Mouse (Mus musculus) ES-E14 (cell line): ENCODE data around the gene Becn1. TPM values are rescaled to one million over a fixed set of nuclear protein-coding genes. Genes with fewer than 3 reads are reported as not detected.

Experiments
- DNase-seq: peaks from one replicate; pipeline ENCODE4 v3.0.0-alpha.2; 2013; ENCODE audit warnings: low read depth, low spot score
- H3K27ac ChIP-seq: 2 replicates; pipeline ENCODE4 v1.5.1; 2012; ENCODE audit warnings: low read depth, mild to moderate bottlenecking, low read length, moderate library complexity, mixed read lengths; ENCODE audit not compliant: poor library complexity, insufficient read depth, severe bottlenecking
- H3K36me3 ChIP-seq: 2 replicates; pipeline ENCODE4 v1.6.1; 2012; ENCODE audit warnings: mild to moderate bottlenecking, low read length, moderate library complexity, mixed read lengths; ENCODE audit not compliant: control insufficient read depth, poor library complexity, insufficient read depth, severe bottlenecking
- H3K4me1 ChIP-seq, 2 experiments: fragments of 150-350 bp in 1 of 2; sonication (generic) in 1 of 2; 2 replicates each; pipeline ENCODE4 v1.6.1; 2012; ENCODE audit warnings: low read length in 2 of 2, mild to moderate bottlenecking in 1 of 2, mixed read lengths in 1 of 2; ENCODE audit not compliant: control insufficient read depth in 2 of 2, insufficient read depth in 2 of 2, poor library complexity in 1 of 2
- H3K4me3 ChIP-seq, 2 experiments: fragments of 150-350 bp in 1 of 2; sonication (generic) in 1 of 2; 2 replicates each; pipeline ENCODE4 v1.5.1; 2012; ENCODE audit warnings: low read length in 2 of 2, low read depth in 1 of 2, mild to moderate bottlenecking in 1 of 2, mixed read lengths in 1 of 2; ENCODE audit not compliant: insufficient read depth in 1 of 2, poor library complexity in 1 of 2, severe bottlenecking in 1 of 2
- H3K9ac ChIP-seq: 2 replicates; pipeline ENCODE4 v1.6.1; 2012; ENCODE audit warnings: low read depth, mild to moderate bottlenecking, low read length, mixed read lengths; ENCODE audit not compliant: poor library complexity, insufficient read depth, severe bottlenecking
- H3K9me3 ChIP-seq: fragments of 150-350 bp; sonication (generic); 2 replicates; pipeline ENCODE4 v1.6.1; 2012; ENCODE audit warnings: low read depth, mild to moderate bottlenecking, low read length; ENCODE audit not compliant: control insufficient read depth, insufficient read depth
- CHD2 ChIP-seq: IDR thresholded peaks from 2 replicates; pipeline ENCODE4 v1.6.1; 2014; ENCODE audit warnings: mild to moderate bottlenecking, low read depth, low read length, inconsistent platforms
- HCFC1 ChIP-seq: IDR thresholded peaks from 2 replicates; pipeline ENCODE4 v1.6.1; 2012; ENCODE audit warnings: low read length, inconsistent platforms, borderline replicate concordance; ENCODE audit not compliant: insufficient read depth
- MAFK ChIP-seq: IDR thresholded peaks from 2 replicates; pipeline ENCODE4 v1.6.1; 2014; ENCODE audit warnings: mild to moderate bottlenecking, low read depth, low read length, inconsistent platforms; ENCODE audit not compliant: insufficient read depth
- ZC3H11A ChIP-seq: IDR thresholded peaks from 2 replicates; pipeline ENCODE4 v1.6.1; 2012; ENCODE audit warnings: low read depth, mild to moderate bottlenecking, inconsistent platforms, low read length, borderline replicate concordance
- ZNF384 ChIP-seq: IDR thresholded peaks from 2 replicates; pipeline ENCODE4 v1.6.1; 2012; ENCODE audit warnings: low read depth, low read length, inconsistent platforms
- in situ Hi-C, 2 experiments: fragments of 600-800 bp; cut with MboI; formaldehyde crosslinking; loops; one replicate each; pipeline ENCODE4 v1.15.1; 2025; ENCODE audit warnings: low sequenced_read_pairs in 2 of 2, inconsistent platforms in 1 of 2; ENCODE audit not compliant: unreplicated experiment in 2 of 2
- total RNA-seq: library from RNA; depleted of rRNA; stranded (reverse); fragments of 300-350 nt; gene quantifications from 2 replicates; pipeline ENCODE4 v1.2.3, GENCODE M21; 2012

Gene Becn1
- total RNA-seq, 1 experiment, result 89.2 TPM

GRCm38 (mm10) chr11:101277381-101278222 lies 24.5 kb downstream of the Becn1 start:
- H3K9me3 ChIP-seq, result no peaks in the 10 kb centered on the region
- TF ChIP-seq MAFK (no peak), ZNF384 (no peak), HCFC1 (no peak), CHD2 (no peak), ZC3H11A (no peak)
- H3K4me1 ChIP-seq, result peaks cover 0 to 12% of the 10 kb centered on the region in 2 experiments; a peak in 3 of 4 replicates
- no peaks in the 10 kb centered on the region for H3K36me3 ChIP-seq
- H3K9ac ChIP-seq, result peak overlapping the region; percentile 72
- peak overlapping the region; percentile 73 to 95 for H3K4me3 ChIP-seq
- H3K27ac ChIP-seq, result no peak overlapping the region
- no peak for DNase-seq
- in situ Hi-C loops, result no loop called here

- Histone ChIP-seq H3K4me3 (peak overlapping the region; percentile 31 to 41), H3K9ac (peak overlapping the region; percentile 29), H3K9me3 (no peaks in the 10 kb centered on the region), H3K4me1 (peaks cover 0 to 12% of the 10 kb centered on the region in 2 experiments; a peak in 3 of 4 replicates), H3K27ac (no peak overlapping the region), H3K36me3 (no peaks in the 10 kb centered on the region)
- in situ Hi-C loops, result no loop called here
- TF ChIP-seq MAFK (no peak), ZC3H11A (no peak), ZNF384 (no peak), CHD2 (no peak), HCFC1 (no peak)
- DNase-seq, result no peak
These were observed 25.6 kb downstream of the Becn1 start for GRCm38 (mm10) chr11:101276319-101277070.

- DNase-seq, result no peak
- no peaks in the 10 kb centered on the region for H3K36me3 ChIP-seq
- no peak overlapping the region for H3K27ac ChIP-seq
- no peaks in the 10 kb centered on the region for H3K9me3 ChIP-seq
- no peak overlapping the region for H3K4me3 ChIP-seq
- TF ChIP-seq ZNF384, result no peak
- in situ Hi-C loops, result no loop called here
- peaks cover 0 to 12% of the 10 kb centered on the region in 2 experiments; a peak in 3 of 4 replicates for H3K4me1 ChIP-seq
- H3K9ac ChIP-seq, result no peak overlapping the region
These were observed 26.8 kb downstream of the Becn1 start for GRCm38 (mm10) chr11:101275309-101275708.

- no peak overlapping the region for H3K9ac ChIP-seq
- H3K27ac ChIP-seq, result no peak overlapping the region
- in situ Hi-C loops, result no loop called here
- H3K4me3 ChIP-seq, result no peak overlapping the region
- DNase-seq, result no peak
- no peak for TF ChIP-seq CHD2
- no peak for TF ChIP-seq HCFC1
- no peak for TF ChIP-seq MAFK
- no peak for TF ChIP-seq ZC3H11A
- TF ChIP-seq ZNF384, result no peak
- H3K36me3 ChIP-seq, result no peaks in the 10 kb centered on the region
- peaks cover 0 to 12% of the 10 kb centered on the region in 2 experiments; a peak in 3 of 4 replicates for H3K4me1 ChIP-seq
- no peaks in the 10 kb centered on the region for H3K9me3 ChIP-seq
These were observed 29.6 kb downstream of the Becn1 start for GRCm38 (mm10) chr11:101272446-101272845.
